Mouse (Mus musculus): ENCODE results near the gene Xrn2.

DNA sequence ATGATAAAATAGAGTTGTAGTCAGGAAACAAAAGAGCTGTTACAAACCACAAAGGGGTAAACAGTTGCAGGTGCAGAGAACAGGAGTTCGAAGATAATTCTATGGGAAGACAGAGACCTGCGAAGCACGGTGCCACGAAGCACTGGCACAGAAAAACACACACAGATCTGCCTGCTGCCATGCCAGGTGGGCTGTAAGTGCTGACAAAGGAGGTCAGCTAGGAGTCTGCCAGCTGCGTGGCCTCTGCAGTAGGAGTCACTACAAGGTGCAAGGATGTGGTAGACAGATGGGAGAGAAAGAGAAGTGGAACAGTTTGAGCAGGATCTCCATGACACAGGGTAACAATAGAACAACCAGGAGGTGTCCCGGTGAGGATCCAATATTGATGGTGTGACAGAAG lies 114.6 kb downstream of the Xrn2 start:
- TF ChIP-seq CTCF (IDR thresholded peaks at IDR 0.05; ENCODE audit: extremely low read depth, insufficient read length, insufficient replicate concordance, low read depth, low read length) (no peak), POLR2A (IDR thresholded peaks at IDR 0.05; ENCODE audit: low read depth, low read length) (no peak)
